Mouse (Mus musculus): ENCODE results near the gene Akt3. TPM values are rescaled to one million over a fixed set of nuclear protein-coding genes. Genes with fewer than 3 reads are reported as not detected.

Akt3 gene
- polyA plus RNA-seq, 1 experiment from 2014 or later = 16.9 TPM

DNA sequence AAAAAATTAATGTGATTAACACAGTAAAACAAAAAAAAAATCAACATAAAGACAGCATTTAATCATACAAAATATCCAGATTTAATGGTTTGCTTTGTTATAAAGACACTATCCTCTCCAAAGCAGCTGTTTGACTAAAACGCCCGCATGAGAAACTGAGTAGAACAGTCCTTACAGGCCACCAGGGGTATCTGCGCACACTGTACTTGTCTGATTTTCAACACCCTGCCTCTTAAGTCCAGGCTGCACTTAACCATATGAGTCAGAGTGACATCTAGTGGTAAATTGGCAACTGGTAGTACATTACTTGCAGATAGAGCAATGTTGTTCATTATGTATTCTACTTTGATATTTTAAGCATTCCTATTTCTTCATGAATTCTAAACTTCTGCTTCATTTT is 69.3 kb downstream of the Akt3 start:
- WGBS = 14% methylated on average over 3 of the region's 3 CpGs

DNA sequence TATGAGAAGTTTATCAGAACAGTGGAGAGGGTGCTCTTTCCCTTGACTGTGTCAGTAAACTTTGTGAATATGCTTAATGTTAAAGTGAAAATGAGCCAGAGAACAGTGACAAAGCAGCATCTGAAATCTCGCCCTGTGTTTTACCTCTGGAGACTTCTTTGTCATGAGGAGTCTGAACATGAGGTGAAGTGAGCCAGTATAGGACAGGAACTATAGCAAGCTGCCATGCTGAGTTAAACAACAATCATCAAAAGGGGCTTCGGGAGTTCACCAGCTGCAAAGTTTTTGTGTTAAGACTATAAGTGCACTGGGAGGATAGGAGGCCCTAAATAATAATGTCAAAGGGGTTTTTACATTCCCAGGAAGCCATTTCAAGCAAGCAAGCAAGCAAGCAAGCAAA is 71.3 kb downstream of the Akt3 start:
- Histone ChIP-seq H3K36me3 (no peaks in the 10 kb centered on the region), H3K9me3 (replicated peaks) (no peaks in the 10 kb centered on the region), H3K27me3 (replicated peaks) (no peaks in the 10 kb centered on the region), H3K4me1 (no peaks in the 10 kb centered on the region), H3K27ac (replicated peaks) (no peak overlapping the region), H3K9ac (replicated peaks) (no peak overlapping the region), H3K4me3 (replicated peaks) (no peak overlapping the region), H3K4me2 (no peak overlapping the region)
- 12% methylated on average over 2 of the region's 2 CpGs for WGBS
- ATAC-seq (ENCODE audit: low FRiP score) = no peak

More for the DNA sequence above, 69.3 kb downstream of the Akt3 start:
- no peak overlapping the region for H3K4me3 ChIP-seq (replicated peaks)
- no peaks in the 10 kb centered on the region for H3K27me3 ChIP-seq (replicated peaks)
- no peak overlapping the region for H3K9ac ChIP-seq (replicated peaks)
- peak; percentile 76; the same call in 1 of the 2 replicates for ATAC-seq (ENCODE audit: low FRiP score)
- no peaks in the 10 kb centered on the region for H3K9me3 ChIP-seq (replicated peaks)
- H3K4me2 ChIP-seq = no peak overlapping the region
- H3K27ac ChIP-seq (replicated peaks) = no peak overlapping the region
- H3K4me1 ChIP-seq = no peaks in the 10 kb centered on the region
- no peaks in the 10 kb centered on the region for H3K36me3 ChIP-seq

DNA sequence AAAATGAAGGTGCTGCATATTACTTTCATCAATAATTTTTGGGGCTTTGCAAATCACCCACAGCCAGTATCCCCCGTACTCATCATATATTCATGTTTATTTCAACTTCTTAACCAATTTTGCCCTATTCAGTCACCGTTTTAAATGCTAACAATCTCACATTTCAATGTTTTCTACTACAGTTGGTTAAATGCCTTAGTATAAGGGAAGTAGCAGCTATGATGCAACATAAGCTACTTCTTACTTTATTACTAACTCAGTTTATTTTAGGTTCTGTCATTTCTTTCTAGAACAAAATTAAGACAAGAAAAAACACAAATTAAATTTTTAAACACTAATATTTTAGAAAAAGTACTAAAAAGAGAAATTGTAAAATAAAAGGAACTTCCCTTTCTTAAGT is 78.4 kb downstream of the Akt3 start:
- Histone ChIP-seq H3K27ac (replicated peaks) (no peak overlapping the region), H3K27me3 (replicated peaks) (no peaks in the 10 kb centered on the region), H3K36me3 (no peaks in the 10 kb centered on the region), H3K9ac (replicated peaks) (no peak overlapping the region), H3K4me1 (0 out of 2 replicates have a peak, but pooled peaks cover 2% of the 10 kb centered on the region), H3K4me2 (no peak overlapping the region), H3K9me3 (replicated peaks) (no peaks in the 10 kb centered on the region), H3K4me3 (replicated peaks) (no peak overlapping the region)
- ATAC-seq (ENCODE audit: low FRiP score) = no peak
- WGBS = 93% methylated on average over 2 of the region's 2 CpGs

DNA sequence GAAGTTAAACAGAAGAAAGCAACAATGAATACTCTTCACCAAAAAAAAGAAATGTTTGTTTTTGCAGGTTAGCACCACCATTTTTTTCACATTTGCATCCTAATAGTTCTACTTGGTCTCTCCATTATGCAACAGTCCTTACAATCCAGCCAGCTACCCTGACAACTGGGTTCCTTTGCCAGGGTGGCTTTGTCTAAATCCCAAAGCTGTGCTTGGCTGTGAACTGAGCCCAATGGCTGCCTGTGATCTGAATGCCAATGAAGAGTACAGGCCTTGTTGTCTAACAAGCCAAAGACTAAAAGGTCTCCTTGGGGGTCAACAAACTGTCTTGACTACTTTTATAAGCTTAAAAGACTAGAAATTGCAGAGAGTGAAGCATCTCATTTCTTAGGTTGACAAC is 82.6 kb downstream of the Akt3 start:
- Histone ChIP-seq H3K27ac (replicated peaks) (no peak overlapping the region), H3K4me1 (0 out of 2 replicates have a peak, but pooled peaks cover 2% of the 10 kb centered on the region), H3K9ac (replicated peaks) (no peak overlapping the region), H3K4me3 (replicated peaks) (no peak overlapping the region), H3K9me3 (replicated peaks) (no peaks in the 10 kb centered on the region), H3K4me2 (no peak overlapping the region), H3K36me3 (no peaks in the 10 kb centered on the region), H3K27me3 (replicated peaks) (no peaks in the 10 kb centered on the region)
- peak; percentile 84; the same call in 1 of the 2 replicates for ATAC-seq (ENCODE audit: low FRiP score)

DNA sequence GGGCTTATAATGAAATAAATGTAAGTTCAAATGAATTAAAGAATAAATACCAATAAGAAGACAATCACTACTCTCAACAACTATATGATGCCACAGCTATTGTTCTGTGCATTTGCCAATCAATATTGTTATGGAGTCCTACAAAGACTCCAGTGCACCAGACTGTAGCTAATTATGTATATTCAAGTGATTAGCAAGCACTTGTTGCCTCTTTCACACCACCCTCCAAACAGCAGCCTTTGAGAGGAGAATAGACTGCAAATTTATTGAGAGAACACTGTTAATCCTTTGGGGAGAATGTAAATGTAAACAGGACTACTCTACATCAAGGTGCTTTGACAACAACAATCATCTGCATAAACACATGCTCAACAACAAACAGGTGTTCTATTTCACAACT is 86.7 kb downstream of the Akt3 start:
- H3K4me3 ChIP-seq (replicated peaks) = no peak overlapping the region
- H3K36me3 ChIP-seq = no peaks in the 10 kb centered on the region
- no peak overlapping the region for H3K27ac ChIP-seq (replicated peaks)

DNA sequence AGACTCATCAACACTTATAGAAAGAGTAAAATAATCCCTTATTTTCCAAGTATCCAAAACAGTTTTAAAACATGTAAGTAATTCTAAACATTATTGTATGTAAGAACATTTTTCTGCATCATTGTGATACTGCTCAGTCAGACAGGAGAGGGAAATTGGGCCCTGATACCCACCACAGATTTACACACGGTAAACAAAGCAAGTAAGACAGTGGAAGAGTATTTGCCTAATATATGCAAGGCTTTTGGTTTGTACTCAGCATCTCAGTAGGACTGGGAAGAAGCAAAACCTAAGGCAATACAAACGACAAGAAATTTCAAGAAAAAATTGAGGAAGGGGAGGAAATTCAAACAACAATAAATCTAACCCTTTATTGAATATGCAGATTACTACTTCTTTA is 92.2 kb downstream of the Akt3 start:
- Histone ChIP-seq H3K36me3 (no peaks in the 10 kb centered on the region), H3K4me2 (no peak overlapping the region), H3K4me3 (replicated peaks) (no peak overlapping the region), H3K9ac (replicated peaks) (no peak overlapping the region), H3K27ac (replicated peaks) (no peak overlapping the region), H3K4me1 (no peaks in the 10 kb centered on the region), H3K9me3 (replicated peaks) (no peaks in the 10 kb centered on the region), H3K27me3 (replicated peaks) (no peaks in the 10 kb centered on the region)
- 29% methylated on average over 2 of the region's 2 CpGs for WGBS
- ATAC-seq (ENCODE audit: low FRiP score) = no peak

More for the DNA sequence above, 86.7 kb downstream of the Akt3 start:
- H3K9ac ChIP-seq (replicated peaks) = no peak overlapping the region
- no peak for ATAC-seq (ENCODE audit: low FRiP score)
- H3K9me3 ChIP-seq (replicated peaks) = no peaks in the 10 kb centered on the region
- H3K27me3 ChIP-seq (replicated peaks) = no peaks in the 10 kb centered on the region
- H3K4me1 ChIP-seq = no peaks in the 10 kb centered on the region
- H3K4me2 ChIP-seq = no peak overlapping the region

DNA sequence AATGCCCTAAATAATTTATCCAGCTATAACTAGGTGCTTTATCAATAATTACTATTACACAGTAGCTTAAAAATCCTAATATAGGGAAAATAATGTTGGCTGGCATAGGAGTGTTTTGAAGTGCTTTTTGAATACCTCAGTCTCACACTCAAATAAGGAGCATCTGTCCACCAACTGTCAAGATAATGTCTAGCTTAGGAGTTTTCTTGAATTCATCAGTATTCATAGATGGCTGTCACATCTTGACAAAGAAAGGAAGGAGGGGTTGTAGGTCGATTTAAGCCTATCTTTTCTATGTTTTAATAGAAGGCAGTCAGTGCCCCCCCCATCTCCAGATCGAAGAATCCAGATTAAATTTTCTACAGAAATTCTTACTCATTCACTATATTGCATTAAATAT is 92.7 kb downstream of the Akt3 start:
- no peak overlapping the region for H3K4me2 ChIP-seq
- H3K9ac ChIP-seq (replicated peaks) = no peak overlapping the region
- no peaks in the 10 kb centered on the region for H3K36me3 ChIP-seq
- H3K4me1 ChIP-seq = no peaks in the 10 kb centered on the region
- H3K9me3 ChIP-seq (replicated peaks) = no peaks in the 10 kb centered on the region
- no peaks in the 10 kb centered on the region for H3K27me3 ChIP-seq (replicated peaks)
- H3K4me3 ChIP-seq (replicated peaks) = no peak overlapping the region
- ATAC-seq (ENCODE audit: low FRiP score) = no peak
- no peak overlapping the region for H3K27ac ChIP-seq (replicated peaks)
- 81% methylated on average over 2 of the region's 2 CpGs for WGBS

DNA sequence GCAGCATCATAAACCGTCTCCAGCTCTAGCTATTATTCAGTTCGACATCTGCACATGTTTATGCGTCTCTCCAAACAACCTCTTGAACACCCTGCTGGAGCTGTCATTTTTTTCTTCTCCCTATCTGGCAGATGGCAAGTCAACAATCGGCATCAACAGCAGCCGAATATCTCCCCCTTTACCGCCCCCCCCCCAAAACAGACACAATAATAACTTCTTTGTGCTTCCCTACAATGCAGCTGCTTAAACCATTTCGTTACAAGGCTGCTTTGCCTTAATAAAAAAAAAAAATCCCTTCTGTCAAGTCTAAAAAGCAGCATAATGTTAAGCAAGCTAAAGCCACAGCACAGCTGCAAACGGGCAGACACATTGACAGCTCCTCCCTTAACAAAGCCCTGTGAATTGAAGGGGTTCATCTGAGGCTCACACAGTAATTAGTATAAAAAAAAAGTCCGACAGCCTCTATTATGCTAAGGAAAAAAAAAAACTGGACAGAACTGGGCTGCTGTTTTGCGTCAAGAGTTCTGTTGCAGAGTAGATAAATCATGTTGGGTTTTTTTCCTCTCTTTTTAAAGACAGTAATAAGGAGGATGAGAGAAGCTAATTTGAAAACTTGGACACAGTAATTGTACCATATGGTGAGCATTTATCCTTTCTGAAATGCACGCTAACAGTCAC is 107.5 kb downstream of the Akt3 start:
- no peak overlapping the region; the same call in 1 of the 2 replicates for H3K9ac ChIP-seq (replicated peaks)

DNA sequence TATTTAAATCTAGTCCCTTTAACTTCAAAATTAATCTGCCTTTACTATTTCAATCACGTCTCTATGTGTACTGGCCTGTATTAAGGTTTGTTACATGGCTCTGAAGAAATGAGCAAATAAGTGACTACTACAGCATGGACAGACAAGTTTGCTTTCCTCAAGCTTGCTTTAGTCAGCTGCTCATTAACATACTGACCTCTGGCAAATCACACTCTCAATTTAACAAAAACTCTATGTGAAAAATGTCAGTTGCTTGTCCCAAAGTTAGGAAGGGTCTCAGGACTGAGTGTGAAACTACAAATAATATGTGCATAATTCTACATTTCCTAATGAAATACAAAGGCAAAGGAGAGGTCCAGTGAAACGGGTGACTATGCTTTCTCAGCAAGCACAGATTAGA is 109.3 kb downstream of the Akt3 start:
- no peak for ATAC-seq (ENCODE audit: low FRiP score)
- H3K36me3 ChIP-seq = no peaks in the 10 kb centered on the region
- H3K9ac ChIP-seq (replicated peaks) = no peak overlapping the region
- 22% methylated on average over 2 of the region's 2 CpGs for whole genome bisulfite sequencing
- H3K9me3 ChIP-seq (replicated peaks) = no peaks in the 10 kb centered on the region
- no peaks in the 10 kb centered on the region for H3K27me3 ChIP-seq (replicated peaks)
- H3K4me3 ChIP-seq (replicated peaks) = no peak overlapping the region
- H3K4me2 ChIP-seq = no peak overlapping the region
- H3K27ac ChIP-seq (replicated peaks) = no peak overlapping the region
- H3K4me1 ChIP-seq = peaks cover 9% of the 10 kb centered on the region

More for the DNA sequence above, 107.5 kb downstream of the Akt3 start:
- H3K27ac ChIP-seq (replicated peaks) = peak overlapping the region; percentile 65
- H3K4me2 ChIP-seq = peak overlapping the region; percentile 49
- WGBS = 7% methylated on average over 11 of the region's 11 CpGs
- H3K27me3 ChIP-seq (replicated peaks) = no peaks in the 10 kb centered on the region
- peaks cover 9% of the 10 kb centered on the region for H3K4me1 ChIP-seq
- ATAC-seq (ENCODE audit: low FRiP score) = peak; percentile 57
- H3K4me3 ChIP-seq (replicated peaks) = peak overlapping the region; percentile 21
- H3K36me3 ChIP-seq = no peaks in the 10 kb centered on the region
- no peaks in the 10 kb centered on the region for H3K9me3 ChIP-seq (replicated peaks)

DNA sequence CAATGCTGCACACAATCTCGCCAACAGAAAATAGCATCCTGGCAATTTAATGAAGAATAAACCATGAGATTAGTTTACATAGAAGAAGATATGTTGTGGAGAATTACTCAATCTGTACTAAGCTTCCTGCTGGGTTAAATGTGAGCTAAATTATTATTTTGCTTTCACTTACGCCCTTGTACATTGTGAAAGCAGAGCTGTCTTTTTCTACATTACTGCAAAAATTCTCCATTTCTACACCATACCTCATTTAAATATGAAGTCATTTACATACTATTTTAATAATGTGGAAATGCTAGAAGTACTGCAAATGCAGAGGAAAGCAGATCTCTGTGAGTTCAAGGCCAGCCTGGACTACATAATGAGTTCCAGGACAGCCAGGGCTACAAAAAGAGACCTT is 116.5 kb downstream of the Akt3 start:
- H3K4me1 ChIP-seq = no peaks in the 10 kb centered on the region
- no peak overlapping the region for H3K27ac ChIP-seq (replicated peaks)
- H3K27me3 ChIP-seq (replicated peaks) = no peaks in the 10 kb centered on the region
- WGBS = 70% methylated on average over 2 of the region's 2 CpGs
- no peaks in the 10 kb centered on the region for H3K9me3 ChIP-seq (replicated peaks)
- no peaks in the 10 kb centered on the region for H3K36me3 ChIP-seq
- no peak for ATAC-seq (ENCODE audit: low FRiP score)
- no peak overlapping the region for H3K9ac ChIP-seq (replicated peaks)
- no peak overlapping the region for H3K4me2 ChIP-seq
- H3K4me3 ChIP-seq (replicated peaks) = no peak overlapping the region

DNA sequence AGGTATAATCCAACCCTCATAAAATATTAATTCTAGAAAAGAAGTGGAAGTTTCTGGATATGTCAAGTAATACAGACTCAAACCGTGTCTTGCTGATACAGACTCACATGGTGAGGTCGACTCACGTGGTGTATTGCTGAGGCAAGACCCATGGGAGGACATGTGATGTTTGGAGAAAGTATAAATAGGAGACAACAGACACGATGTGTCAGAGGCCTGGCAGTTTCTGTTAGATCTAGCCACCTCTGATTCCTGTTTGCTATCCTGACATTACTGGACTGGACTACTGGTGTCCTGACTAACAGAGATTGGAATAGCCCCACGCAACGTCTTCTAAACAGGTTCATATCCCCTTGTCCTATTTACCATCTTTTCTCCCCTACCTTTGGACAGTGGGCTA is 118.4 kb downstream of the Akt3 start:
- no peak overlapping the region for H3K9ac ChIP-seq (replicated peaks)
- H3K4me3 ChIP-seq (replicated peaks) = no peak overlapping the region
- H3K4me1 ChIP-seq = no peaks in the 10 kb centered on the region
- ATAC-seq (ENCODE audit: low FRiP score) = no peak
- no peak overlapping the region for H3K4me2 ChIP-seq
- H3K27ac ChIP-seq (replicated peaks) = no peak overlapping the region
- H3K9me3 ChIP-seq (replicated peaks) = no peaks in the 10 kb centered on the region
- H3K36me3 ChIP-seq = no peaks in the 10 kb centered on the region
- 87% methylated on average over 6 of the region's 6 CpGs for WGBS
- H3K27me3 ChIP-seq (replicated peaks) = no peaks in the 10 kb centered on the region

DNA sequence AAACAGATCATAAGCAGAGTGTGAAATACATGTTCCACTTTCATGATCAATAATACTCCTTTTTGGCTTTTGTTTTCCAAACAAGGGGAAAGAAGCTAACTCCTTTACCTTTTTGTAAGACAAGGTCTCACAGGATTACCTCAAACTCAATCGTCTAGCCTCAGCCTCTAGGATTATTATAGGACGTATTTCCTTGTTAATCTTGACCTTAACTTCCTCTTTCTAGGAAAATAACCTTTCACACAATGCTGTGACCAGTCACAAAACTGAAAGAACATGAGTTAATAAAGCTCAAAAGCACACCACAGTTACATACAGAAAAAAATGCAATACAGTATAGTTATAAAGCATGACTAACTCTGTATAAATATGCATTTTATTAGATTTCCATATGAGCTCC is 126.5 kb downstream of the Akt3 start:
- 81% methylated on average over 2 of the region's 2 CpGs for WGBS
- Histone ChIP-seq H3K36me3 (no peaks in the 10 kb centered on the region), H3K4me3 (replicated peaks) (no peak overlapping the region), H3K9ac (replicated peaks) (no peak overlapping the region), H3K9me3 (replicated peaks) (no peaks in the 10 kb centered on the region), H3K27ac (replicated peaks) (no peak overlapping the region), H3K27me3 (replicated peaks) (no peaks in the 10 kb centered on the region), H3K4me1 (no peaks in the 10 kb centered on the region), H3K4me2 (no peak overlapping the region)
- ATAC-seq (ENCODE audit: low FRiP score) = no peak
